Mouse (Mus musculus): ENCODE results near the gene Cmpk2. TPM values are rescaled to one million over a fixed set of nuclear protein-coding genes. Genes with fewer than 3 reads are reported as not detected.
"Not testable (repeated sequence)": the region's sequence is repeated elsewhere in the genome, so short reads cannot be mapped to it uniquely, and the experiment has no call there.

The Cmpk2 gene
- total RNA-seq, 2 experiments from 2014 or later = 20.2 to 21.1 TPM

DNA sequence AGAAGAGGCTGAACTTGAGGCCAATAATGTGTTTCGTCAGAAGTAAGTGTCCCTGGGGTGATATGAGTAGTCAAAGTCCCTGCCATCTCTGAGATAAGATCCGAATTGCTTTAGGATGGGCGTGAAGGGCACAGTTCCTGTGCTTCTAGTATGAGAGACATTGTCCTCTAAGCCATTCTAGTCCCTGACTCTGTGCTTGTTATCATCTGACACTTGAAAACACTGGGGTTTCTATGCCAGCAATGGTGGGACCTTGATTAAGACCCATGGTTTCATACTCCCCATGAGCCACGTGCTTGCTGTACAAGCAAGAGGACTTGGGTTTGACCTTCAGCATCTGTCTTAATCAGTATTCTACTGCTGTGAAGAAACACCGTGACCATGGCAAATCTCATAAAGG is 8.2 kb downstream of the Cmpk2 start:
- DNase-seq (ENCODE audit: low spot score in 2 of 2) = no peak
- intact Hi-C loops (cut with DNase I) = no loop called here

DNA sequence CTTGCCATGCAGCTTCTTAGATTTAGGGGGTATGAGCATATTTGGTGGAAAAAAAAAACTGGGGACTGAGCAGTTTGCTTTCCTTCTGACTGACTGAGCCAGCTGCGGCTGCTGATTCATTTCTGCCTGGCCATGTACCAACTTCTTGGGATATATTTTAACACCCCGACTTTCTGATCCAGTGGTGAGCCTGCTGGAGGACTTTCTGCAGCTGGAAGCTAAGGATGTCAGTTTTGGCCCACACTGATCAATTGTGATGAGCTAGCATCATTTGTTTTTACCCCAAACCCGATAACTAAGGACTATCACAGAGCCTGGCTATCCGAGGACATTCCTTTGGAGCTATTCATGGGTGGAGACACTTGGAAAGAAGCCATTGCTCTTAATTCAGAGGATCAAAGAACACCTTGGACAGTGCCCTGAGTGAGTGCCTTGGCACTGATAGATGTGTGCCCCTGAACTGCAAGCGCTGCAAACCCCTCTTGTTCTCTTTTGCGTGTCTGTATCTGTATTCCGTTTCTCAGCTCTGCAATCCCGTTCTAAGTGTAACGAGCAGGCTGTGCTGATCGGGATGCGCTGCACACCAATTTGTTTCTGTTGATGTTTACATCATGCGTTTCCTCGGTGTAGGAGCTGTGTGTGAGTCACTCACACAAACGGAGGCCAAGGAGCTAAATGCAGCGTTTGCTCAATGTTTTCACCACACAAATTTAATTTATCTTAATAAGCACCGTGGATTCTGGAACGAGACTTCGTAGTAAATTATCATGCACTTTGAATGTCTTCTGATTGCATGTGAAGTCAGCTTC is 9.4 kb downstream of the Cmpk2 start:
- intact Hi-C loops (cut with DNase I) = no loop called here
- peak; percentile 22 to 52 for DNase-seq (ENCODE audit: low spot score in 2 of 2)

DNA sequence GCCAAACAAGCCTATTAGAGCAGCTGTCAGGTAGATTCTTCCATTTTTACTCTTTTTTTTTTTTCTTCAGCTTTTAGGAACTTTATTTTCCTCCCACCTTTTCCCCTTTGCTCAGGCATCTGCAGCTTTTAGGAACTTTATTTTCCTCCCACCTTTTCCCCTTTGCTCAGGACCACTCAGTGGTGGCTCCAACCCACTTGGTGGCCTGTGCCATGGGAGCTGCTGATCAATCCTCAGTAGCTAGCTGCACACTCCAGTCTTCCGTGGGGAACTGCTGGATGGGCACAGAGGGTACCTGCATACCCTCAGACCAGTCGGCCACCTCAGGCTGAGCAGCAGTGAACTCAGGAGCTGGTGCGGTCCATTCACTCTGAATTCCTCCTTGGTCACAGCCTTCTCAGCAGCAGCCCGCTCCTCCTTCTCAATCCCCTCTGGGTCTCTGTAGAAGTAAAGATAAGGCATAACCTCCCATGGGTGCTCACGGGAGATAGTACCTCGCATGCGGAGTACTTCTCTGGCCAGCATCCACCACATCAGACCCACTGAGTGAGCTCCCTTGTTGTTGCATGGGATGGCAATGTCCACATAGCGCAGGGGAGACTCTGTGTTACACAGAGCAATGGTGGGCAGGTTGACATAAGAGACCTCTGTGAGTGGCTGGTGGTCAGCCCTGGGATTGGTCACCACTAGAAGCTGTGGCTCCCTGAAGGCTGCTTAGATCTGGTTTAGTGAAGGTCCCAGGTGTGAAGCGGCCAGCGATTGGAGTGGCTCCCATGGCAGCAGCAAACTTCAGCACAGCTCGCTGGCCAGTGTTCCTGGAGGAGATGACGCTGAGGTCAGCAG is 17.0 kb downstream of the Cmpk2 start:
- intact Hi-C loops (cut with DNase I); DNase-seq (ENCODE audit: low spot score in 2 of 2): not testable (repeated sequence)

DNA sequence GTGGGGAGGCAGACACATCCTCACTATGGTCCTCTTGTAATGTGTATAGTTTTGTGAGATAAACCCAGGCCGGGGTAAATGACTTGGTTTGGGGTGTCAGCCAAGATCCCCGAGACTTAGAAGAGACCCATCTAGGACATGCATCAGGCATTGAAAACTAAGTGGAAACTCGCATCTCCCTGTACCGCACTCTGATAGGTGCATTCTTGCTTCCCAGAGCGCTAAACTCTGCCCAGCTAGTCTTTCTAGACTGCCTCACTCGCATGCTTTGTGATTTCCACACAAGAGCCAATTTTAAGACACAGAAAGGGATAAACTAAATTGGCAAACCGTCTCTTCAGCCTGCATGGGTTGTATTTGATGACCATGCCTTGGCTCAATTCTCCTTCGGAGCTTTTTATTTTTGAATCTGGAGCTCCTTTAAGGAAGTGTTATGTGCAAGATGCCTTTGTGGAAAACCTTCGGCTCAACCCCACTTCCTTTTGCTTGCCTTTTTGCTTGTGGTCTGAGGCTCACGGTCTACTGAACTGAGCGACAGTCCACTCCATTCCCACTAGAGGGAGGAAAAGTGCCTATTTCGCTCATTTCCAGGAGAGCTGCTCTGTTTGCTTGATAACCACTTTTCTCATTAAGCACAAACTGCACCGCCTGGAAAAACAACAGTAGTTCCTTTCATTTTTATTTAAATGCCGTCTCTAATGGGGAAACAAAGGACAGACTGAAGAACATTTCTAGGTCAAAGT is 19.0 kb downstream of the Cmpk2 start:
- peak; percentile 42 to 74 for DNase-seq (ENCODE audit: low spot score in 2 of 2)
- intact Hi-C loops (cut with DNase I) = no loop called here

DNA sequence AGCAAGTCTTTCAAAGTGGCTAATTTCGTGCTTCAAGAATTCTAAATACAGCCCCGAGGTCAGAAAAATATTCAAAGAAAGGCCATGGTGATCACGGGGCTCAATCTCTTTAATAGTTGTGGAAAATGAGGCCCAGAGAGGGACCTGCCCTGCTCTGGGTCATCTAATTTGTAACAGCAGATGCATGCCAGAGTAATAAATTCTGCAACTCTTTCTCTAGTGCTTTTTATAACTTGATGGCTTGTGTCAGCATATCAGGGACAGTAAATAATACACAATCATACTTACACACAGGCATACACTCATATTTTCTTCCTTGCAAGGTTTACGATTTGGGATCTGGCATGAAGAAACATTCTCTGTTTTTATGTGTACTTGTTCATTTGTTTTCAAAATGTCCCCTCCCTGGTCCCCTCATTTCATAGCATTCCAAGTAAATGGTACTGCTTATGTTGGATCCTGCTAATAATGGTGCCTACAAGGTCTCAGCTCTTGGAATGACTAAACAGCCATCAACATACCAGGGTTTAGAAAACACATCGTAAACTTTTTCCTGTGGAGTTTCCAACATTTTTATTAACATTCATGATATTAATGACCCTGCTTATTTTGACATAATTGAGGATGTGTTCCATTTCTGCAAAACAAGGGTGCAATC is 19.7 kb downstream of the Cmpk2 start:
- no peak for DNase-seq (ENCODE audit: low spot score in 2 of 2)
- intact Hi-C loops (cut with DNase I) = no loop called here

DNA sequence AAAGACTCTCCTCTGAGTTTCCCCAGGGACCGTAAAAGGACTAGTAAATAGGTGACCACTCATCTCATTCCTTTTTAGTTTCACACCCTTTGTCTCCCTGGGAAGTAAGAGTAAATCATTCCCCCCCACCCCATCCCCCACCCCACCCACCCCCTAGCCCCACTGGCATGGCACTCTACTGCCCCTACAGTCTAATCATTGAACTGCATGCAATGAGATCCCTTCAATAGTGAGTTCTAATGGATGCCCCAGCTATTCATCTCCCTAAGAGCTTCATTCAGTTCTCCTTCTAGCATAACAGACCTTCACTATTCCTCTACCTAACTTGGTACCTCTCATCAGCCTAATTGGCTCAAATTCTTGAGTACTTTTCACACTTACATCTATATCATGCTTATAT is 20.9 kb downstream of the Cmpk2 start:
- intact Hi-C loops (cut with DNase I) = no loop called here
- DNase-seq (ENCODE audit: low spot score in 2 of 2) = no peak

DNA sequence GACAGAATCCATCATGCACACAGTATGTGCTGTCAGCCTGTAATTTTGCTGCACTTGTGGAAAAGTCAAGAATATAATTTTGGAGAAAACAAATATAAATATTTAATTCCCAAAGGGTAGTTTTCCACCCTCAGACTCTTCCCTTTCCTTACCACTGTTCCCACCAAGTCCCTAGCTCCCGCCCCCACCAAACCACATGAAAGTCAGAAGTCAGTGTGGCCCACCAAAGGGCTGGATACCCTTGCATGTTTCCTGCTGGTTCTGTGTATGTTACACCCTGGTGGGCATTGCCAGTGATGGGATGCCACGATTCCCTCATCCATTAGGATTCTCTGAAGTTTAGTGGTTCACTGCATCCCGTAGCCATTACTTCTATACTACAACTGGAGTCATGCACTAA is 32.0 kb downstream of the Cmpk2 start:
- intact Hi-C loops (cut with DNase I) = no loop called here

DNA sequence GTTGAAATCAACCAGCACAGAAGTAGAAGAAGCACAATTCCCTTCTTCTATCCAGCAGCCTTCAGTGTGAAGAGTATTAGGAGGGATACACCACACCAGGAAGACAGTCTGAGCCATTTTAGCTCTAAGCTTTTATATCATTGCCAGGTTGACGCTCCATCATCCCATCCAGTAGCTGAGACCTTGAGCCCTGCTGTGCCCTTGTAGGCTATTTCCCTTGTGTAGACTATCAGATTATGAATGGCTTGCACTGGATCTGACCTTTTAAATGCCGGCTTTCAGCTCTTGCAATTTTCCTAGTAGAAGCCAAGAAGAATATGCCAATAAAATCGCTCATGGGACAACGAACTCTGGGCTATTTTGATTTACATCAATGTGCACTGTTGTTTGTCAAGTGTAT is 42.0 kb downstream of the Cmpk2 start:
- DNase-seq (ENCODE audit: low spot score in 2 of 2) = no peak
- intact Hi-C loops (cut with DNase I) = no loop called here

More for the DNA sequence above, 32.0 kb downstream of the Cmpk2 start:
- DNase-seq (ENCODE audit: low spot score in 2 of 2) = no peak

DNA sequence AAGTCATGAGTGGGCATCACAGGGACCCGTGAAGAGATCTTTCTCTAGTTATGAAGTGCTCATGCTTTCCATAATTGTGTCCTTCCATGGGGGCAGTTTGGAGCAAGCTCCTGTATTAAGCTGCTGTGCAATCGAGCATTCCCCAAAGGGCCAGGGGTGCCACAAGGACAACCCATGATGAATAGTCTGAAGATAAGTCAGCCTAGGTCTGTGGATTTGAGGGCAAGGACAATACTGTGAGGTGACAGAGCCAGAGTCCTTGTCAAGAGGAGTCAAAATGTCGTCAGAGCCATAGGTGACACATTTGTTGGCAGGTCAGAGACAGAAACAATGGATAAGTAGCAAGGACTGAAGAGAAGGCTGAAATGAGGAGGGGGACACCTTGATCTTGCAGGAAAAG is 49.2 kb downstream of the Cmpk2 start:
- DNase-seq (ENCODE audit: low spot score in 2 of 2) = no peak
- intact Hi-C loops (cut with DNase I) = no loop called here

DNA sequence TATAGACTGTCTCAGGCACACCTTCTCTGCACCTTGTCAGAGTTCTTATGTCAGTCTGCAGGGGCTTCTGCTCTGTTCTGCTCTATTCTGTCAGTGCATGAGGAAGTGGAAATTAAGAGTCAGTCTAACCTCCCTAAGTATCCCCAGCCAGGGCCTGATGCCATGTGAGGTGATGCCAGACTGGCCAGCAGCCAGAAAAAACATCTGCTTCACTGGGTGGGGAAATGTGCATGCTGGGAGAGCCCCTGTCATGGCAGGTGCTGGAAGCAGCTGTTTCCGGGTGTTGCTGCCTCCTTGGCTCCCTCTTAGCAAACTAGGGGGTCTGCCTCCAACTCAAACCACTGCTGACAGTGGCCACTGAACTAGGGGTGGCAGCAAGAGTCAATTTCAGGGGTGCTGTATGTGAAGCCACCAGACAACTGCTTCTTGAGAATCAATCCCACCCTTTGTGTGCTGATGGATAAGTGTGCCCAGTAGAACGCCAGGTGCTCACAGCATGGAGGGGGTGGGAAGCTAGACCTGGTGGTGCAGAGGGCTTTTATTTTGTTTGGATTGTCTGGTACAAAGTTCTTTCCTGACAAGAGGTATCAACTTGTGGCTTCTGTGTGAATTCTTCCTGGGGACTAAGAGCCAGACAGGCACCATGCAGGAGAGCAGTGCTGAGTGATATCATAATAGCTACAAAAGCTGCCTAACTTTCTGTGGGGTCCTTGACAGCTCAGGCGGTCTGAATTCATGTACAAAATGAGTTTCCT is 56.1 kb downstream of the Cmpk2 start:
- intact Hi-C loops (cut with DNase I) = no loop called here
- peak in 1 of 2 experiments; percentile 15 for DNase-seq (ENCODE audit: low spot score in 2 of 2)

DNA sequence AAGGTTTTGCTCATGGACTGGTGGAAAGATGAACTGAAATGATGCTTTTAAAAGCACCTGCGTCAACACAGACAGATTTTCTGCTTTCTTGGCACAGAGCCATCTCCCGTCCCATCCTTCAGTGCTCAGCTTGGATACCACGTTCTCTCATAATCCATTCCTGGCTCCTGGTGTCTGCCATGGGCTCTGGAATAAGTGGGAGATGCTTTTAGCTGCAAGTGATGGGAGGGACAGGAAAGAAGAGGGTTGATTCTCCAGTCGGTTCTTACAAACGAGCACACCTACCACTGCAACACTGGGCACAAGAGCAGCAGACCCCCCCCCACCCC is 56.7 kb downstream of the Cmpk2 start:
- peak; percentile 50 to 68 for DNase-seq (ENCODE audit: low spot score in 2 of 2)
- intact Hi-C loops (cut with DNase I) = no loop called here

Other genes starting within 250 kb of the Cmpk2 start
- gene Rnf144a, start 54.0 kb upstream of the Cmpk2 start, total RNA-seq (2021) = 10 to 100 TPM; 30.0 to 32.2 TPM
- under 1 TPM; 0.28 to 0.92 TPM for gene Rsad2, start 12.8 kb upstream of the Cmpk2 start, total RNA-seq (2021)

All from left cerebral cortex, postnatal 25 days (tissue).